Mouse (Mus musculus): Measurements from ENCODE around the gene Tmem270. TPM values are rescaled to one million over a fixed set of nuclear protein-coding genes. Genes with fewer than 3 reads are reported as not detected.

Gene Tmem270
- polyA plus RNA-seq, 1 experiment from 2014 or later: not detected

GRCm38 (mm10) chr5:134883077-134883476 lies 23.5 kb downstream of the Tmem270 start:
- ATAC-seq (ENCODE audit: low read depth) (no peak), DNase-seq (no peak)
- Histone ChIP-seq H3K36me3 (no peaks in the 10 kb centered on the region), H3K27ac (no peak overlapping the region), H3K9me3 (replicated peaks) (no peaks in the 10 kb centered on the region), H3K27me3 (no peaks in the 10 kb centered on the region), H3K4me3 (replicated peaks) (no peak overlapping the region), H3K4me2 (no peak overlapping the region), H3K9ac (no peak overlapping the region), H3K4me1 (replicated peaks) (no peaks in the 10 kb centered on the region)
- 48% methylated on average over 3 of the region's 3 CpGs for WGBS (ENCODE audit: insufficient replicate concordance)

GRCm38 (mm10) chr5:134876801-134877200 lies 29.7 kb downstream of the Tmem270 start:
- no peaks in the 10 kb centered on the region for H3K36me3 ChIP-seq
- no peak overlapping the region for H3K27ac ChIP-seq
- no peak overlapping the region for H3K9ac ChIP-seq
- no peak overlapping the region for H3K4me3 ChIP-seq (replicated peaks)
- ATAC-seq (ENCODE audit: low read depth) (no peak), DNase-seq (no peak)
- no peak overlapping the region for H3K4me2 ChIP-seq
- WGBS (ENCODE audit: insufficient replicate concordance): 46% methylated on average over 10 of the region's 10 CpGs
- H3K27me3 ChIP-seq: no peaks in the 10 kb centered on the region
- no peaks in the 10 kb centered on the region for H3K9me3 ChIP-seq (replicated peaks)
- no peaks in the 10 kb centered on the region for H3K4me1 ChIP-seq (replicated peaks)

DNA sequence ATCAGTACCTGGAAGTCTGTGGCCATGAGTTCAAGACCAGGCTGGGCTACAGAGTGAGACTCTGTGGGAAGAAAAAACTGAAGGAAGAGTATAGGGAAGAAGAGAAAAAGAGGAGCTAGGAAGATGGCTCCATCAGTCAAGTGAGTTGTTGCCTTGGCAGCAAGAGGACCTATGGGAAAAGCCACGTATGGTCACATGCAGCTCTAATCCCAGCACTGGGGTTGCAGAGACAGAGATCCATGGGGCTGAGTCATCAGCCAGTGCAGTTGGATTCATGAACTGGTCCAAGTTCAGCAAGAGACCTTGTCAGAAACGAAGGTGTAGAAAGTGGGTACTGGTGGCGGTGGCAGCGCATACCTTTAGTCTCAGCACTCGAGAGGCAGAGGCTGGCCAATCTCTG lies 31.3 kb downstream of the Tmem270 start:
- H3K4me2 ChIP-seq: no peak overlapping the region
- H3K4me3 ChIP-seq (replicated peaks): no peak overlapping the region
- no peaks in the 10 kb centered on the region for H3K9me3 ChIP-seq (replicated peaks)
- H3K9ac ChIP-seq: no peak overlapping the region
- DNase-seq (no peak), ATAC-seq (ENCODE audit: low read depth) (no peak)
- H3K27me3 ChIP-seq: no peaks in the 10 kb centered on the region
- no peaks in the 10 kb centered on the region for H3K4me1 ChIP-seq (replicated peaks)
- WGBS (ENCODE audit: insufficient replicate concordance): 79% methylated on average over 5 of the region's 5 CpGs
- no peaks in the 10 kb centered on the region for H3K36me3 ChIP-seq
- no peak overlapping the region for H3K27ac ChIP-seq

- WGBS (ENCODE audit: insufficient replicate concordance): 66% methylated on average over 21 of the region's 21 CpGs
- no peak overlapping the region for H3K4me2 ChIP-seq
- H3K9me3 ChIP-seq (replicated peaks): no peaks in the 10 kb centered on the region
- no peak overlapping the region for H3K27ac ChIP-seq
- H3K4me3 ChIP-seq (replicated peaks): no peak overlapping the region
- no peaks in the 10 kb centered on the region for H3K27me3 ChIP-seq
- H3K36me3 ChIP-seq: no peaks in the 10 kb centered on the region
- no peaks in the 10 kb centered on the region for H3K4me1 ChIP-seq (replicated peaks)
- H3K9ac ChIP-seq: no peak overlapping the region
- no peak for DNase-seq
- no peak for ATAC-seq (ENCODE audit: low read depth)
Observed at GRCm38 (mm10) chr5:134873956-134874879, 32.3 kb downstream of the Tmem270 start.

DNA sequence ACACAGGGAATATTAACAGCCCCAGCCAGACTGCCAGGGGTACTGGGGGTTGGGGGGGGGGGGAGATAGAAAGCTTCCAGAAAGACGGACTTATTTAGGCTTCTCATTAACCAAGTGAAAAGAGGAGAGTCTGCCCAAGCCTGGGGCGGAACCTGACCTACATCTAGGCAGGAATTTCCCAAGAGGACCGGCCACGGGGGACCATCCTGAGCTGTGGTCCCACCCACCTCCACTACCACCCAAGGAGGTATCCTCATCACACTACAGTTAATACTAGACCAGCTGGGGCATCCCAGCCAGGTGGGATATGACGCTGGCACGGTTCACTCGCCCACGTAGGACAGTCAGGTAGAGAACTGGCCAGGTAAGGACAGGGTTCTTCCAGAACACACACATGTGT lies 33.5 kb downstream of the Tmem270 start:
- WGBS (ENCODE audit: insufficient replicate concordance): 74% methylated on average over 8 of the region's 8 CpGs
- Histone ChIP-seq H3K4me3 (replicated peaks) (no peak overlapping the region), H3K27ac (no peak overlapping the region), H3K9ac (no peak overlapping the region), H3K27me3 (no peaks in the 10 kb centered on the region), H3K4me2 (no peak overlapping the region), H3K4me1 (replicated peaks) (no peaks in the 10 kb centered on the region), H3K9me3 (replicated peaks) (no peaks in the 10 kb centered on the region), H3K36me3 (no peaks in the 10 kb centered on the region)
- no peak for ATAC-seq (ENCODE audit: low read depth)
- DNase-seq: no peak

- Histone ChIP-seq H3K27me3 (no peaks in the 10 kb centered on the region), H3K9me3 (replicated peaks) (no peaks in the 10 kb centered on the region), H3K27ac (no peak overlapping the region), H3K9ac (no peak overlapping the region), H3K4me3 (replicated peaks) (no peak overlapping the region), H3K4me2 (no peak overlapping the region), H3K4me1 (replicated peaks) (no peaks in the 10 kb centered on the region), H3K36me3 (no peaks in the 10 kb centered on the region)
- no peak for ATAC-seq (ENCODE audit: low read depth)
- WGBS (ENCODE audit: insufficient replicate concordance): 57% methylated on average over 5 of the region's 5 CpGs
- no peak for DNase-seq
Observed at GRCm38 (mm10) chr5:134872597-134872996, 33.9 kb downstream of the Tmem270 start.

DNA sequence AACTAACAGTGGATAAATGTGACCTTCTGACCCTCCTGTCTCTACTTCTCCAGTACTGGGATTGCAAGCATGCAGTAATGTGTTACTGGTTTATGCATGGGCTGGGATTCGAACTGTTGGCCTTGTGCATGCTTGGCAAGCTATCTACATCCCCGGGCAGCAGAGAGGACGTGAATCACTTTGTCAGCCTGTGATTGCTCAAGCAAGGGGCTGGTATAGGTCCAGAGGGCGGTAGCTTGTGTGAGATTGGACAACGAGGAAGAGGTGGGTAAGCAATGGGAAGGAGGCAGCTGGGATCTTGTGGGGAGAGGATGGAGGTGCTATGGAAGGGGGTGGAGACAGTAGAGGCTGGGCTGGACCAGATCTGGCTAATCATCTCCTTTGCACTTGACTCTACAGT lies 38.0 kb downstream of the Tmem270 start:
- WGBS (ENCODE audit: insufficient replicate concordance): 45% methylated on average over 5 of the region's 5 CpGs
- no peak overlapping the region for H3K9ac ChIP-seq
- no peaks in the 10 kb centered on the region for H3K27me3 ChIP-seq
- H3K36me3 ChIP-seq: no peaks in the 10 kb centered on the region
- DNase-seq: no peak
- no peaks in the 10 kb centered on the region for H3K9me3 ChIP-seq (replicated peaks)
- no peak overlapping the region for H3K27ac ChIP-seq
- H3K4me3 ChIP-seq (replicated peaks): no peak overlapping the region
- ATAC-seq (ENCODE audit: low read depth): no peak
- no peak overlapping the region for H3K4me2 ChIP-seq
- H3K4me1 ChIP-seq (replicated peaks): no peaks in the 10 kb centered on the region

GRCm38 (mm10) chr5:134867320-134868144 lies 39.0 kb downstream of the Tmem270 start:
- Histone ChIP-seq H3K36me3 (no peaks in the 10 kb centered on the region), H3K4me1 (replicated peaks) (no peaks in the 10 kb centered on the region), H3K27me3 (no peaks in the 10 kb centered on the region), H3K9ac (no peak overlapping the region), H3K4me3 (replicated peaks) (no peak overlapping the region), H3K4me2 (no peak overlapping the region), H3K9me3 (replicated peaks) (no peaks in the 10 kb centered on the region), H3K27ac (no peak overlapping the region)
- ATAC-seq (ENCODE audit: low read depth) (no peak), DNase-seq (no peak)
- 42% methylated on average over 18 of the region's 18 CpGs for WGBS (ENCODE audit: insufficient replicate concordance)

- no peaks in the 10 kb centered on the region for H3K4me1 ChIP-seq (replicated peaks)
- H3K27me3 ChIP-seq: no peaks in the 10 kb centered on the region
- no peaks in the 10 kb centered on the region for H3K36me3 ChIP-seq
- no peak overlapping the region for H3K27ac ChIP-seq
- ATAC-seq (ENCODE audit: low read depth) (no peak), DNase-seq (no peak)
- H3K4me2 ChIP-seq: no peak overlapping the region
- no peak overlapping the region for H3K4me3 ChIP-seq (replicated peaks)
- H3K9ac ChIP-seq: no peak overlapping the region
- 60% methylated on average over 8 of the region's 8 CpGs for WGBS (ENCODE audit: insufficient replicate concordance)
- H3K9me3 ChIP-seq (replicated peaks): no peaks in the 10 kb centered on the region
Observed at GRCm38 (mm10) chr5:134865158-134865557, 41.4 kb downstream of the Tmem270 start.

DNA sequence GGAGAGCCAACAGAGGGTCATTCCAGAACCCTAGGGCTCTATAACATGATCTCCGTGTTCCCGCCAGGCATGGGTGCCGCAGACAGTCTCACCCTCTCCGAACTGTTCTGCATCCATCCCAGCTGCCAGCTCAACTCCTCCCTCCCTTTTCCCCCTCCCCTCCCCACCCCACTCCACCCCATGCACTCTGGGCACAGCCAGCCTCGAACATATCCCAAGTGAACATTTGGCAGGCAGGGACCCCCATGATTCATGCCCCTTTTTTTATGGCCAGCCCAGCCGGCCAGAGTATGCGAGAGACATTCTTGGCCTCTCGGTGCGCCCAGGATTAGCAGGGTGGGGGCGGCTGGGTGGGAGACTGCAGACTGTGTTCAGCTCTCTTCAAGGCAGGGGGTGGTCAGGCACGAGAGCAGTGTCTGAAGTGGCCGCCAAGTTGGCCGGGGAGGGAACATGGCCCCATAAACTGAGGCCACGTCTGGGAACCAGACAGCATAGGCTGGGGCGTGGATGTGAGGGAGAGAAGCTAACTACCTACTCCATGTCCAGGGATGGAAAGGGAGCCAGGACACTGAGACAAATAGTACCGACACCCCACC lies 44.5 kb downstream of the Tmem270 start:
- Histone ChIP-seq H3K9ac (no peak overlapping the region), H3K27me3 (no peaks in the 10 kb centered on the region), H3K4me3 (replicated peaks) (no peak overlapping the region), H3K9me3 (replicated peaks) (no peaks in the 10 kb centered on the region), H3K27ac (no peak overlapping the region), H3K4me1 (replicated peaks) (no peaks in the 10 kb centered on the region), H3K36me3 (no peaks in the 10 kb centered on the region), H3K4me2 (no peak overlapping the region)
- WGBS (ENCODE audit: insufficient replicate concordance): 70% methylated on average over 16 of the region's 16 CpGs
- ATAC-seq (ENCODE audit: low read depth) (no peak), DNase-seq (no peak)

GRCm38 (mm10) chr5:134859193-134859592 lies 47.3 kb downstream of the Tmem270 start:
- no peaks in the 10 kb centered on the region for H3K36me3 ChIP-seq
- H3K27me3 ChIP-seq: no peaks in the 10 kb centered on the region
- H3K4me1 ChIP-seq (replicated peaks): no peaks in the 10 kb centered on the region
- WGBS (ENCODE audit: insufficient replicate concordance): 55% methylated on average over 5 of the region's 5 CpGs
- H3K27ac ChIP-seq: no peak overlapping the region
- no peak overlapping the region for H3K4me2 ChIP-seq
- H3K4me3 ChIP-seq (replicated peaks): no peak overlapping the region
- DNase-seq: no peak
- ATAC-seq (ENCODE audit: low read depth): no peak
- H3K9me3 ChIP-seq (replicated peaks): no peaks in the 10 kb centered on the region
- no peak overlapping the region for H3K9ac ChIP-seq

All from liver, embryonic 13.5 days (tissue).